In the genomic region with DNA sequence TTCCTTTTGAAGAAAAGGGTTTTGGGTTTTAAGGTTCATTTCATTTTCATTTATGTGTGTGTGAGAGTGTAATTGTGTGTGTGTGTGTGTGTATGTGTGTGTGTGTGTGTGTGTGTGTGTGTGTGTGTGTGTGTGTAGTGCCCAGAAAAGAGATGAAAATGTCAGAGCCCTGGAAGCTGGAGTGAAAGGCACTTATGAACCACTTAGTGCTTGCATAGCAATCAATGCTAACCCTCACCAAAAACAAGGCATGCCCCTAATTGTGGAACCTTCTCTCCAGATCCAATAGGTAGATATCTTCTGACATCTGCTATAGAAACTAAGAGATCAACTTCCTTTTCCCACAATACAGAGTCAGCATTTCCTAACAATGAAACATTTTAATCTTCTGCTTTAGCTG, we compare ENCODE assay signal across 24 mouse cellular contexts.
"Had no signal": no experiment of that assay in that cellular context is flagged by ENCODE, and none has a peak within 500 bp of the region (broad histone marks: within the 10 kb centered on the region; RNA-seq: fewer than 3 reads in every experiment).

No protein-coding gene starts in this region.

- H3K4me2 ChIP-seq: heart, embryonic 12.5 days; hindbrain, embryonic 12.5 days; hindbrain, embryonic 14.5 days; intestine, embryonic 15.5 days; limb, embryonic 13.5 days; limb, embryonic 15.5 days had no signal

- H3K36me3 ChIP-seq: heart, embryonic 10.5 days; heart, embryonic 12.5 days; hindbrain, embryonic 10.5 days; hindbrain, embryonic 12.5 days; intestine, embryonic 15.5 days; limb, embryonic 13.5 days; limb, embryonic 15.5 days had no signal

- H3K4me1 ChIP-seq: heart, embryonic 10.5 days; heart, embryonic 12.5 days; hindbrain, embryonic 10.5 days; hindbrain, embryonic 12.5 days; intestine, embryonic 15.5 days; limb, embryonic 13.5 days; limb, embryonic 15.5 days had no signal

- H3K27ac ChIP-seq: gastrocnemius, adult 2 months; heart, embryonic 10.5 days; hindbrain, embryonic 10.5 days; hindbrain, embryonic 12.5 days; hindbrain, embryonic 14.5 days; intestine, embryonic 15.5 days; kidney, postnatal 0 days; limb, embryonic 13.5 days; limb, embryonic 15.5 days had no signal

- H3K9ac ChIP-seq: heart, embryonic 12.5 days; hindbrain, embryonic 12.5 days; hindbrain, embryonic 14.5 days; intestine, embryonic 15.5 days; limb, embryonic 13.5 days; limb, embryonic 15.5 days had no signal

- DNase-seq: gastrocnemius, adult 2 months; gastrocnemius, postnatal 10 days; gastrocnemius, postnatal 25 days; heart, adult 18-20 months; heart, postnatal 10 days; heart, postnatal 4 days; kidney, adult 18-20 months; kidney, adult 8-10 months; kidney, postnatal 14 days; kidney, postnatal 36 days; layer of hippocampus, adult 9-11 months; layer of hippocampus, postnatal 36 days; left cerebral cortex, postnatal 4 days had no signal

- H3K4me3 ChIP-seq: gastrocnemius, adult 2 months; heart, embryonic 10.5 days; heart, embryonic 12.5 days; hindbrain, embryonic 10.5 days; hindbrain, embryonic 12.5 days; intestine, embryonic 15.5 days; limb, embryonic 13.5 days; limb, embryonic 15.5 days had no signal

- ATAC-seq: inflammation-experienced regulatory T-cells, adult 6 months; intestine, embryonic 15.5 days; intestine, postnatal 0 days had no signal

- H3K27me3 ChIP-seq: heart, embryonic 12.5 days; hindbrain, embryonic 12.5 days; intestine, embryonic 15.5 days; limb, embryonic 13.5 days; limb, embryonic 15.5 days had no signal

- H3K9me3 ChIP-seq: heart, embryonic 10.5 days; heart, embryonic 12.5 days; hindbrain, embryonic 10.5 days; hindbrain, embryonic 12.5 days; intestine, embryonic 15.5 days; limb, embryonic 13.5 days; limb, embryonic 15.5 days had no signal
